ENCODE assay signal across 14 mouse cellular contexts in the genomic region with DNA sequence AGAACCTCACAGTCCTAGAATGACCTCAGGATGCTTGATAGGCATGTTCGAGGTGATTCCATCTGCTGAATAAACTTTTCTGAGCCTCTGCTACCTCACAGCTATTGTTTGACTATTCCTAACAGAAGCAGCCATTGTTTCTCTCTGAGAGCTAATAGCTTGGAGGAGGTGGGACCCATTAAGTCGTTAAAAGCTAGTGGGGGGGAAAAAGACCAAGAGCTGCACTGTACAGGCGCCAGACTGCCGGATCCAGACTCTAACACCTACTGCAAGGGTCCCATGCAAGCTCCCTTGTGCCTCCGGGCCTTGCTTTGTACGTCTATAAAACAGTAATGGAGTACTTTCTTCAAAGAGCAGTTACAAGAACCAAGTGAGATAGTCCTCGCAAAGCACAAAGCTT.
DNase-seq lines count a peak whose midpoint lies in the region; ATAC-seq and TF ChIP-seq lines count a peak whose summit lies in the region.
"Had no signal": no experiment of that assay in that cellular context is flagged by ENCODE, and none has a peak within 500 bp of the region (broad histone marks: within the 10 kb centered on the region; RNA-seq: fewer than 3 reads in every experiment).

No protein-coding gene starts in this region.

- H3K36me3 ChIP-seq in lung, embryonic 14.5 days (ENCODE audit: insufficient read depth): no peaks in the 10 kb centered on the region
- H3K36me3 ChIP-seq in limb, embryonic 14.5 days (ENCODE audit: control insufficient read depth, insufficient read depth, low read length): no peaks in the 10 kb centered on the region
- H3K36me3 ChIP-seq in midbrain, embryonic 16.5 days (ENCODE audit: control insufficient read depth, insufficient read depth, low read length): no peaks in the 10 kb centered on the region
- H3K36me3 ChIP-seq: hindbrain, embryonic 13.5 days; liver, embryonic 13.5 days; midbrain, embryonic 10.5 days had no signal

- TF ChIP-seq CTCF in lung, embryonic 14.5 days (IDR thresholded peaks at IDR 0.05; ENCODE audit: low read depth): no peak

- no peak overlapping the region for H3K27ac ChIP-seq in lung, embryonic 14.5 days (ENCODE audit: low read depth)
- H3K27ac ChIP-seq in limb, embryonic 14.5 days (replicated peaks; ENCODE audit: low read depth, low read length): 0 out of 2 replicates have a peak overlapping the region, but pooled peaks have one; percentile 33
- H3K27ac ChIP-seq in midbrain, embryonic 16.5 days (ENCODE audit: low read length): no peak overlapping the region
- H3K27ac ChIP-seq: hindbrain, embryonic 13.5 days; liver, embryonic 13.5 days; midbrain, embryonic 10.5 days had no signal

- no peaks in the 10 kb centered on the region for H3K9me3 ChIP-seq in lung, embryonic 14.5 days (ENCODE audit: low read depth, low read length)
- no peaks in the 10 kb centered on the region for H3K9me3 ChIP-seq in limb, embryonic 14.5 days (ENCODE audit: control insufficient read depth, low read length)
- no peaks in the 10 kb centered on the region for H3K9me3 ChIP-seq in midbrain, embryonic 16.5 days (replicated peaks; ENCODE audit: control insufficient read depth, low read length, poor library complexity, severe bottlenecking)
- H3K9me3 ChIP-seq: hindbrain, embryonic 13.5 days; liver, embryonic 13.5 days; midbrain, embryonic 10.5 days had no signal

- no peak overlapping the region for H3K9ac ChIP-seq in lung, embryonic 14.5 days
- no peak overlapping the region for H3K9ac ChIP-seq in limb, embryonic 14.5 days (ENCODE audit: low read depth, low read length, severe bottlenecking)
- no peak overlapping the region for H3K9ac ChIP-seq in midbrain, embryonic 16.5 days (ENCODE audit: low read depth, low read length)
- H3K9ac ChIP-seq: hindbrain, embryonic 13.5 days; liver, embryonic 13.5 days had no signal

- no peaks in the 10 kb centered on the region for H3K4me1 ChIP-seq in lung, embryonic 14.5 days (ENCODE audit: insufficient read depth)
- H3K4me1 ChIP-seq in limb, embryonic 14.5 days (ENCODE audit: control insufficient read depth, insufficient read depth, low read length): peaks cover 9% of the 10 kb centered on the region
- H3K4me1 ChIP-seq in midbrain, embryonic 16.5 days (ENCODE audit: control insufficient read depth, insufficient read depth, low read length): no peaks in the 10 kb centered on the region
- H3K4me1 ChIP-seq: hindbrain, embryonic 13.5 days; liver, embryonic 13.5 days had no signal

- no peak overlapping the region for H3K4me3 ChIP-seq in lung, embryonic 14.5 days (ENCODE audit: low read depth, low read length)
- H3K4me3 ChIP-seq in limb, embryonic 14.5 days (replicated peaks; ENCODE audit: low read length): no peak overlapping the region
- no peak overlapping the region for H3K4me3 ChIP-seq in midbrain, embryonic 16.5 days (ENCODE audit: low read depth, low read length)
- H3K4me3 ChIP-seq: hindbrain, embryonic 13.5 days; liver, embryonic 13.5 days; midbrain, embryonic 10.5 days had no signal

- ATAC-seq in lung, embryonic 14.5 days (ENCODE audit: insufficient read depth): peak; percentile 31; the same call in 1 of the 2 replicates
- peak; percentile 82; the same call in 1 of the 2 replicates for ATAC-seq in limb, embryonic 14.5 days (ENCODE audit: low FRiP score, low read depth)
- no peak for ATAC-seq in midbrain, embryonic 16.5 days

- intact Hi-C loops in left cerebral cortex, postnatal 36 days (cut with DNase I): no loop called here

- 50% methylated on average over 7 of the region's 7 CpGs for WGBS in lung, embryonic 14.5 days
- WGBS in limb, embryonic 14.5 days: 20% methylated on average over 7 of the region's 7 CpGs
- WGBS in midbrain, embryonic 16.5 days: 56% methylated on average over 7 of the region's 7 CpGs

- H3K27me3 ChIP-seq in lung, embryonic 14.5 days (ENCODE audit: insufficient read depth, low read length): no peaks in the 10 kb centered on the region
- no peaks in the 10 kb centered on the region for H3K27me3 ChIP-seq in limb, embryonic 14.5 days (ENCODE audit: control insufficient read depth, insufficient read depth, low read length)
- H3K27me3 ChIP-seq in midbrain, embryonic 16.5 days (ENCODE audit: control insufficient read depth, insufficient read depth, low read depth, low read length): no peaks in the 10 kb centered on the region; the same call in 1 of the 2 replicates
- H3K27me3 ChIP-seq: liver, embryonic 13.5 days had no signal

- no peak for TF ChIP-seq POLR2A in limb, embryonic 14.5 days (IDR thresholded peaks at IDR 0.05; ENCODE audit: borderline replicate concordance, extremely low read depth, insufficient read depth, insufficient read length)

- DNase-seq in lung, embryonic 14.5 days: no peak
- no peak for DNase-seq in lung, postnatal 36 days
- DNase-seq in embryo, embryonic 11.5 days (ENCODE audit: low read depth, low spot score): peak; percentile 32
- DNase-seq in limb, embryonic 14.5 days (ENCODE audit: low spot score): peak; percentile 50
- DNase-seq in left cerebral cortex, postnatal 36 days (ENCODE audit: low spot score in 2 of 2): no peak
- no peak for DNase-seq in adrenal gland, postnatal 25 days
- DNase-seq: cerebellum, adult 8-10 months; heart, adult 18-20 months; kidney, adult 2 months; liver, embryonic 13.5 days; lung, postnatal 10 days had no signal

- no peak overlapping the region for H3K4me2 ChIP-seq in lung, embryonic 14.5 days
- no peak overlapping the region for H3K4me2 ChIP-seq in limb, embryonic 14.5 days (replicated peaks; ENCODE audit: low read depth, low read length, severe bottlenecking)
- H3K4me2 ChIP-seq in midbrain, embryonic 16.5 days (ENCODE audit: low read length): no peak overlapping the region
- H3K4me2 ChIP-seq: hindbrain, embryonic 13.5 days; liver, embryonic 13.5 days had no signal

Comparison
In these comparisons a context has a peak if more than half of its experiments do, and no peak if none do; other contexts are left out.
1. DNase-seq: peak in embryo, embryonic 11.5 days (single experiment) and limb, embryonic 14.5 days (single experiment); none in lung, embryonic 14.5 days (single experiment), lung, postnatal 36 days (single experiment), left cerebral cortex, postnatal 36 days (0 of 2) and adrenal gland, postnatal 25 days (single experiment).